Mouse (Mus musculus) heart, postnatal 0 days (tissue): Measurements from ENCODE around the gene Mkks. TPM values are rescaled to one million over a fixed set of nuclear protein-coding genes. Genes with fewer than 3 reads are reported as not detected.

Experiments
- ATAC-seq: fragments of 200-750 bp; cut with Nextera tagmentation; 2 replicates; pipeline ENCODE4 v1.8.0; 2017; ENCODE audit warnings: low read depth, moderate number of reproducible peaks, moderate library complexity; ENCODE audit not compliant: insufficient read depth
- DNase-seq: peaks from one replicate; pipeline ENCODE4 v3.0.0-alpha.2; 2016; ENCODE audit warnings: low spot score
- H3K27ac ChIP-seq: fragments of 300-500 bp; sonication (generic); 2 replicates; pipeline ENCODE4 v1.5.1; 2014; ENCODE audit warnings: low read depth, mild to moderate bottlenecking
- H3K27me3 ChIP-seq: fragments of 300-500 bp; sonication (generic); 2 replicates; pipeline ENCODE4 v1.6.1; 2014; ENCODE audit warnings: low read length, mixed read lengths; ENCODE audit not compliant: control insufficient read depth, insufficient read depth
- H3K36me3 ChIP-seq: fragments of 300-500 bp; sonication (generic); replicated peaks from 2 replicates; pipeline ENCODE4 v1.6.1; 2014; ENCODE audit warnings: low read length, mixed read lengths; ENCODE audit not compliant: control insufficient read depth, insufficient read depth
- H3K4me1 ChIP-seq: fragments of 300-500 bp; sonication (generic); 2 replicates; pipeline ENCODE4 v1.6.1; 2014; ENCODE audit warnings: antibody characterized with exemption; ENCODE audit not compliant: control insufficient read depth, insufficient read depth
- H3K4me2 ChIP-seq: fragments of 300-500 bp; sonication (generic); 2 replicates; pipeline ENCODE4 v1.6.1; 2014; ENCODE audit warnings: low read depth, mild to moderate bottlenecking, low read length, moderate library complexity
- H3K4me3 ChIP-seq: fragments of 300-500 bp; sonication (generic); 2 replicates; pipeline ENCODE4 v1.5.1; 2014; ENCODE audit warnings: low read depth, low read length
- H3K9ac ChIP-seq: fragments of 300-500 bp; sonication (generic); replicated peaks from 2 replicates; pipeline ENCODE4 v1.6.1; 2014; ENCODE audit warnings: low read depth, low read length, mixed read lengths
- H3K9me3 ChIP-seq: fragments of 300-500 bp; sonication (generic); replicated peaks from 2 replicates; pipeline ENCODE4 v1.6.1; 2016; ENCODE audit warnings: low read length; ENCODE audit not compliant: control insufficient read depth
- CTCF ChIP-seq: IDR thresholded peaks from 2 replicates; pipeline ENCODE4 v1.5.1; 2016; ENCODE audit warnings: antibody characterized with exemption, control low read depth, low read depth
- EP300 ChIP-seq: IDR thresholded peaks from 2 replicates; pipeline ENCODE4 v1.6.1; 2016; ENCODE audit warnings: antibody characterized with exemption, low read depth
- WGBS: fragments of 180-500 bp; shearing (Covaris S2); extraction: QIAGEN DNeasy Blood & Tissue Kit; methylation state at CpG from one replicate; pipeline ENCODE4 v1.1.7; 2014; 5-methylcytosine and 5-hydroxymethylcytosine counted together
- polyA plus RNA-seq: library from polyadenylated mRNA; unstranded; fragments of >200 nt; fragmentation: Nextera tagmentation; extraction: Ambion mirVana; gene quantifications from 2 replicates; pipeline ENCODE4 v1.2.1, GENCODE M21; 2015
- total RNA-seq: library from RNA; depleted of rRNA; stranded (reverse); fragments of >200 nt; gene quantifications from 2 replicates; pipeline ENCODE4 v1.2.3, GENCODE M21; 2014; ENCODE audit warnings: low replicate concordance; rRNA removed

Gene Mkks
- total and polyA plus RNA-seq, 2 experiments from 2014 or later = 14.6 to 20.8 TPM

GRCm38 (mm10) chr2:136835882-136836281, 55.3 kb downstream of the Mkks start:
- H3K4me2 ChIP-seq = no peak overlapping the region
- peaks cover 17% of the 10 kb centered on the region for H3K4me1 ChIP-seq
- TF ChIP-seq CTCF (peak; percentile 23), EP300 (no peak)
- ATAC-seq (no peak), DNase-seq (no peak)
- H3K9ac ChIP-seq = no peak overlapping the region
- H3K27me3 ChIP-seq = no peaks in the 10 kb centered on the region
- H3K4me3 ChIP-seq = no peak overlapping the region
- H3K36me3 ChIP-seq = no peaks in the 10 kb centered on the region
- H3K27ac ChIP-seq = no peak overlapping the region
- H3K9me3 ChIP-seq = no peaks in the 10 kb centered on the region
- WGBS = 72% methylated on average over 3 of the region's 3 CpGs

GRCm38 (mm10) chr2:136834715-136835075, 56.5 kb downstream of the Mkks start:
- DNase-seq (peak; percentile 41), ATAC-seq (peak; percentile 64)
- TF ChIP-seq EP300 = no peak
- TF ChIP-seq CTCF = no peak
- Histone ChIP-seq H3K27me3 (no peaks in the 10 kb centered on the region), H3K36me3 (no peaks in the 10 kb centered on the region), H3K4me3 (no peak overlapping the region), H3K4me1 (peaks cover 17% of the 10 kb centered on the region), H3K9me3 (no peaks in the 10 kb centered on the region), H3K4me2 (no peak overlapping the region), H3K9ac (no peak overlapping the region), H3K27ac (peak overlapping the region; percentile 26)
- 29% methylated on average over 1 of the region's 1 CpGs for WGBS

- Histone ChIP-seq H3K9me3 (no peaks in the 10 kb centered on the region), H3K4me2 (no peak overlapping the region), H3K4me1 (peaks cover 17% of the 10 kb centered on the region), H3K27ac (0 out of 2 replicates have a peak overlapping the region, but pooled peaks have one; percentile 11), H3K4me3 (no peak overlapping the region), H3K9ac (no peak overlapping the region), H3K36me3 (no peaks in the 10 kb centered on the region), H3K27me3 (no peaks in the 10 kb centered on the region)
- ATAC-seq = no peak
- no peak for DNase-seq
- WGBS = 58% methylated on average over 3 of the region's 3 CpGs
- no peak for TF ChIP-seq CTCF
Measured at GRCm38 (mm10) chr2:136833976-136834714, 57.0 kb downstream of the Mkks start.

- DNase-seq (peak; percentile 35), ATAC-seq (0 out of 2 replicates have a peak, but pooled peaks have one; percentile 40)
- Histone ChIP-seq H3K36me3 (no peaks in the 10 kb centered on the region), H3K9ac (no peak overlapping the region), H3K9me3 (no peaks in the 10 kb centered on the region), H3K4me1 (peaks cover 16% of the 10 kb centered on the region), H3K27ac (no peak overlapping the region; the same call in 1 of the 2 replicates), H3K4me3 (no peak overlapping the region), H3K27me3 (no peaks in the 10 kb centered on the region), H3K4me2 (no peak overlapping the region)
- no peak for TF ChIP-seq CTCF
- no peak for TF ChIP-seq EP300
- WGBS = 50% methylated on average over 3 of the region's 3 CpGs
Measured at GRCm38 (mm10) chr2:136832936-136833335, 58.3 kb downstream of the Mkks start.

DNA sequence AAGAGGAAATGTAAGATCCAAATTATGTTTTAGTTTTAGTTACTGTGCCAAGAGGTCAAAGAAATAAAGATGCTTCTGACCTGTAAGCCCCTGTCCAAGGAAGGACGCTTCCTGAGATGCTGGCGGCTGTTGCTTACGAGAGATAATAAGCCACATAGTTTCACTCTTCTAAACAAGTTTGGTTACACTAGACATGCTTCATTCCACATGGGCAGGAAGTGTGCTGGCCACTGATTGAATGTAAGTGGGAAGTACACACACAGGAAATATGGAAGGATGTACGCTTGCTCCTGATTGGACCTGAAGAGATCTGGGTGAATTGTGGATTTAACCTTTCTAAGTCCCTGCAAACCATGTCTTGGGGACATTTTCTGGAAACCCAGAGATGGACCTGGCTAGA, 63.6 kb downstream of the Mkks start:
- Histone ChIP-seq H3K4me3 (no peak overlapping the region), H3K27ac (no peak overlapping the region), H3K4me1 (no peaks in the 10 kb centered on the region), H3K36me3 (no peaks in the 10 kb centered on the region), H3K4me2 (no peak overlapping the region), H3K9me3 (no peaks in the 10 kb centered on the region), H3K27me3 (no peaks in the 10 kb centered on the region), H3K9ac (no peak overlapping the region)
- WGBS = 47% methylated on average over 4 of the region's 4 CpGs
- no peak for DNase-seq
- TF ChIP-seq EP300 = no peak
- no peak for TF ChIP-seq CTCF
- 0 out of 2 replicates have a peak, but pooled peaks have one; percentile 27 for ATAC-seq

Other genes starting within 250 kb of the Mkks start
- gene Snap25, start 177.9 kb downstream of the Mkks start, total RNA-seq = not detected in 2 replicates
- 0.23 and 0.33 TPM in 2 replicates for gene Snap25, start 177.9 kb downstream of the Mkks start, polyA plus RNA-seq
- not detected in 2 replicates for gene AL731706.2, start 5.7 kb downstream of the Mkks start, total RNA-seq
- 72.6 and 84.7 TPM in 2 replicates for gene AL731706.2, start 5.7 kb downstream of the Mkks start, polyA plus RNA-seq
- gene Slx4ip, start 171 bp downstream of the Mkks start, total RNA-seq = 0.93 and 1.2 TPM in 2 replicates
- 2.1 and 2.6 TPM in 2 replicates for gene Slx4ip, start 171 bp downstream of the Mkks start, polyA plus RNA-seq
- 14.1 and 27.9 TPM in 2 replicates for gene AL731706.1, start within 50 bp of the Mkks start, total RNA-seq
- gene AL731706.1, start within 50 bp of the Mkks start, polyA plus RNA-seq = 73.1 and 84.7 TPM in 2 replicates
- gene Jag1, start 225.3 kb upstream of the Mkks start, total RNA-seq = 11.2 and 11.3 TPM in 2 replicates
- gene Jag1, start 225.3 kb upstream of the Mkks start, polyA plus RNA-seq = 6.7 and 6.8 TPM in 2 replicates